In the genomic region with DNA sequence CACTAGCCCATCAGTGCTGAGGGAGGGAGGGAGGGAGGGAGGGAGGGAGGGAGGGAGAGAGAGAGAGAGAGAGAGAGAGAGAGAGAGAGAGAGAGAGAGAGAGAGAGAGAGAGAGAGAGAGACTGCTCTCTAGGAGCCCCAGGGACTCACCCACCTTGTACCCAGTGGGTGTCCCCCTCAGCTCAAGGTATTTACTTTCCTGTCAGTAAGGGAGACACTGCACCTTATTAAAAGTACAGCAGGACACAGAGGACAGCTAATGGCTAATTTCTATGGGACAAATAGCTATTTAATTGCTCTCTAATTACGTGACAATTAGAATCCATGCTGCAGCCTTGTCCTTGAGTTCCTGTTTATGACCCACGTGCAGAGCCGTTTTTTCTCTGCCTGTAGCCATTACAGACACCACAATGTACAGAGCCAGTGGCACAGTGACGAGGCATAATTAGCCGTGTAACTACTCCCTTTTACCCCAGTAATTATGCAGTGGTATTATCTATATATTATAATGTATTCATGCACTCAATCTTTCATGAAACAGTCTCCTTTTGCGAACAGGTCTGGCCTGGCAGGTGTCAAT, we compare ENCODE assay signal across 25 mouse cellular contexts.
DNase-seq lines count a peak whose midpoint lies in the region; ATAC-seq lines count a peak whose summit lies in the region.
"Had no signal": no experiment of that assay in that cellular context is flagged by ENCODE, and none has a peak within 500 bp of the region (broad histone marks: within the 10 kb centered on the region; RNA-seq: fewer than 3 reads in every experiment).

No protein-coding gene starts in this region.

- ATAC-seq in hindbrain, embryonic 12.5 days (ENCODE audit: low FRiP score) = 0 out of 2 replicates have a peak, but pooled peaks have one; percentile 38
- ATAC-seq in neural tube, embryonic 12.5 days (ENCODE audit: low FRiP score, low read depth) = peak; percentile 29; the same call in 1 of the 2 replicates
- ATAC-seq in forebrain, embryonic 15.5 days (replicated peaks) = peak; percentile 73
- peak; percentile 51; the same call in 1 of the 2 replicates for ATAC-seq in neural tube, embryonic 15.5 days (ENCODE audit: low FRiP score)
- ATAC-seq: intestine, embryonic 16.5 days; midbrain, embryonic 15.5 days; Patski had no signal

- peaks cover 4% of the 10 kb centered on the region; the same call in 1 of the 2 replicates for H3K27me3 ChIP-seq in hindbrain, embryonic 12.5 days
- H3K27me3 ChIP-seq in hindbrain, embryonic 10.5 days (ENCODE audit: insufficient read depth, poor library complexity, severe bottlenecking) = peaks cover 28% of the 10 kb centered on the region
- no peaks in the 10 kb centered on the region for H3K27me3 ChIP-seq in neural tube, embryonic 12.5 days (replicated peaks)
- H3K27me3 ChIP-seq in forebrain, embryonic 15.5 days = no peaks in the 10 kb centered on the region
- H3K27me3 ChIP-seq in neural tube, embryonic 15.5 days (replicated peaks) = peaks cover 13% of the 10 kb centered on the region; the same call in 1 of the 2 replicates
- H3K27me3 ChIP-seq: heart, embryonic 15.5 days; limb, embryonic 15.5 days; midbrain, embryonic 15.5 days had no signal

- no peaks in the 10 kb centered on the region for H3K36me3 ChIP-seq in hindbrain, embryonic 12.5 days
- H3K36me3 ChIP-seq in hindbrain, embryonic 10.5 days = no peaks in the 10 kb centered on the region
- H3K36me3 ChIP-seq in neural tube, embryonic 12.5 days = no peaks in the 10 kb centered on the region
- no peaks in the 10 kb centered on the region for H3K36me3 ChIP-seq in forebrain, embryonic 15.5 days
- no peaks in the 10 kb centered on the region for H3K36me3 ChIP-seq in neural tube, embryonic 15.5 days
- H3K36me3 ChIP-seq: heart, embryonic 10.5 days; heart, embryonic 15.5 days; limb, embryonic 10.5 days; limb, embryonic 15.5 days; midbrain, embryonic 15.5 days had no signal

- DNase-seq in hindbrain, embryonic 10.5 days (ENCODE audit: low spot score) = no peak
- DNase-seq in neural tube, embryonic 10.5 days (ENCODE audit: extremely low spot score, low spot score) = no peak
- DNase-seq in left cerebral cortex, adult 9 months (ENCODE audit: low spot score in 2 of 2) = no peak
- DNase-seq in right cerebral cortex, adult 2 months (ENCODE audit: low spot score in 2 of 2) = no peak
- DNase-seq: cerebellum, adult 11-12 months; cerebellum, adult 9-11 months; gastrocnemius, postnatal 25 days; heart, adult 11 months; layer of hippocampus, postnatal 36 days had no signal

- no peak overlapping the region for H3K4me2 ChIP-seq in hindbrain, embryonic 12.5 days (replicated peaks)
- H3K4me2 ChIP-seq in neural tube, embryonic 12.5 days (replicated peaks) = no peak overlapping the region
- H3K4me2 ChIP-seq in forebrain, embryonic 15.5 days (replicated peaks) = no peak overlapping the region
- H3K4me2 ChIP-seq in neural tube, embryonic 15.5 days = no peak overlapping the region
- H3K4me2 ChIP-seq: heart, embryonic 15.5 days; limb, embryonic 15.5 days; midbrain, embryonic 15.5 days had no signal

- no peaks in the 10 kb centered on the region for H3K9me3 ChIP-seq in hindbrain, embryonic 12.5 days (replicated peaks)
- no peaks in the 10 kb centered on the region for H3K9me3 ChIP-seq in hindbrain, embryonic 10.5 days
- H3K9me3 ChIP-seq in neural tube, embryonic 12.5 days = no peaks in the 10 kb centered on the region
- H3K9me3 ChIP-seq in forebrain, embryonic 15.5 days = no peaks in the 10 kb centered on the region
- H3K9me3 ChIP-seq in neural tube, embryonic 15.5 days (replicated peaks) = no peaks in the 10 kb centered on the region
- H3K9me3 ChIP-seq: heart, embryonic 10.5 days; heart, embryonic 15.5 days; limb, embryonic 10.5 days; limb, embryonic 15.5 days; midbrain, embryonic 15.5 days had no signal

- H3K4me3 ChIP-seq in hindbrain, embryonic 12.5 days = no peak overlapping the region
- H3K4me3 ChIP-seq in hindbrain, embryonic 10.5 days = no peak overlapping the region
- no peak overlapping the region for H3K4me3 ChIP-seq in neural tube, embryonic 12.5 days
- H3K4me3 ChIP-seq in forebrain, embryonic 15.5 days = no peak overlapping the region
- H3K4me3 ChIP-seq in neural tube, embryonic 15.5 days (replicated peaks) = no peak overlapping the region
- H3K4me3 ChIP-seq: erythroblast, embryonic 14.5 days; heart, embryonic 10.5 days; heart, embryonic 15.5 days; limb, embryonic 10.5 days; limb, embryonic 15.5 days; midbrain, embryonic 15.5 days; myocyte had no signal

- peaks cover 16% of the 10 kb centered on the region for H3K4me1 ChIP-seq in hindbrain, embryonic 12.5 days
- peaks cover 30% of the 10 kb centered on the region for H3K4me1 ChIP-seq in hindbrain, embryonic 10.5 days (replicated peaks)
- peaks cover 6% of the 10 kb centered on the region for H3K4me1 ChIP-seq in neural tube, embryonic 12.5 days
- peaks cover 11% of the 10 kb centered on the region; the same call in 1 of the 2 replicates for H3K4me1 ChIP-seq in forebrain, embryonic 15.5 days
- peaks cover 4% of the 10 kb centered on the region; the same call in 1 of the 2 replicates for H3K4me1 ChIP-seq in neural tube, embryonic 15.5 days
- H3K4me1 ChIP-seq: limb, embryonic 10.5 days; limb, embryonic 15.5 days had no signal

- WGBS in hindbrain, embryonic 12.5 days = 56% methylated on average over 6 of the region's 6 CpGs
- 70% methylated on average over 6 of the region's 6 CpGs for WGBS in hindbrain, embryonic 10.5 days
- WGBS in neural tube, embryonic 12.5 days = 46% methylated on average over 6 of the region's 6 CpGs
- WGBS in forebrain, embryonic 15.5 days = 10% methylated on average over 6 of the region's 6 CpGs
- WGBS in neural tube, embryonic 15.5 days = 30% methylated on average over 6 of the region's 6 CpGs

- H3K9ac ChIP-seq in hindbrain, embryonic 12.5 days = no peak overlapping the region
- H3K9ac ChIP-seq in neural tube, embryonic 12.5 days = no peak overlapping the region
- H3K9ac ChIP-seq in forebrain, embryonic 15.5 days (replicated peaks) = no peak overlapping the region
- no peak overlapping the region for H3K9ac ChIP-seq in neural tube, embryonic 15.5 days (replicated peaks)
- H3K9ac ChIP-seq: heart, embryonic 15.5 days; limb, embryonic 15.5 days; liver, embryonic 14.5 days; midbrain, embryonic 15.5 days had no signal

- no peak overlapping the region for H3K27ac ChIP-seq in hindbrain, embryonic 12.5 days
- no peak overlapping the region for H3K27ac ChIP-seq in hindbrain, embryonic 10.5 days
- H3K27ac ChIP-seq in neural tube, embryonic 12.5 days = no peak overlapping the region
- no peak overlapping the region for H3K27ac ChIP-seq in forebrain, embryonic 15.5 days (replicated peaks)
- no peak overlapping the region for H3K27ac ChIP-seq in neural tube, embryonic 15.5 days (replicated peaks)
- H3K27ac ChIP-seq: heart, embryonic 10.5 days; heart, embryonic 15.5 days; kidney, postnatal 0 days; limb, embryonic 10.5 days; limb, embryonic 15.5 days; liver, embryonic 14.5 days; macrophage; midbrain, embryonic 15.5 days had no signal
